Mouse (Mus musculus) kidney, adult 10 weeks (tissue): ENCODE measurements around the gene Opcml. TPM values are rescaled to one million over a fixed set of nuclear protein-coding genes. Genes with fewer than 3 reads are reported as not detected.

ENCODE experiments used
- polyA plus RNA-seq: library from polyadenylated mRNA; stranded (reverse); fragments of 350-450 nt; fragmentation: Illumina TruSeq; extraction: RNeasy Lipid Tissue Mini Kit (QIAGEN cat#74804); gene quantifications from one replicate; pipeline ENCODE4 v1.2.3, GENCODE M21; 2014; ENCODE audit warnings: low read depth, low replicate concordance

The Opcml gene
- polyA plus RNA-seq, result 0.24 TPM

DNA sequence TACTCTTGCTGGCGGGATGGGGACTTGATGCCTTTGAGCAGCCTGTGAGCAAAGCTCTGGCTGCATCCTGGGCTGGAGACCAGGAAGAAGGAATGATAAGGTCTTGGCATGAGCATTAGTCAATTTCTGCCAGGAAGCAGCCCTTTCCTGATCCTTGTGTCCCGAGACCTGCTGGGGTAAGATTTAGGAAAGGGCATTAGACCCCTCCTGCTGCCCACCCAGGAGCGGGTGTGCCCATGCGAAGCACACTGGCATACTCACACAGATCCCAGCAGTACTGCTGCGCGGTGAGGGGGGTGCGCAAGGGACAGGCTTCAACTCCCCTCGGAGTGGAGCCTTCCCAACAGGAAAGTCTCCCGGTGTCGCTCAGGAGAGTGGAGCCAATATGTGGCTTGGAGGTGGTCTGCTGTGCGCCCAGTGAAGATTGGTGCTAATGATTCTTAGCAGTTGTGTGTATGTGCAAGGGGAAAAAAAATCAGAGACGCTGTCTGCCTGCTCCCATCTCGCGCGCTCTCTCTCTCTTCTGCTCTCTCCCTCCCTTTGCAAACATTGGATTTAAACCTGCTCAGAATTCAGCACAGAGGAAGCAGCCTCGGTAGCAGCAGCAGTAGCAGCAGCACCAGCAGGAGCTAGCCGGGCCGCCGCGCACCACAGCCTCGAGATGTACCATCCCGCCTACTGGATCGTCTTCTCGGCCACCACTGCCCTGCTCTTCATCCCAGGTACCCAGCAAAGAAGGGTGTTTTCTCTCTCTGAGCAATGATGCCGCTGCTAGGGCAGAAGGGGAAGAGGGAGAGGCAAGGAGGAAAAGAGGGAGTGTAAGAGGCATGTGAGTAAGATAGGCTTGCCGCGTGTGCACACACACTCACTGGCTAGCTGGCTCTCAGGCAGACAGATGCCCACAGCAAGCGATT, at the start of gene Opcml:
Gene Opcml, plus strand, starts transcription at position 51 of the 914 bp plus-strand sequence.

